Mouse (Mus musculus) C2C12 (cell line): Measurements from ENCODE around the gene Spon1. TPM values are rescaled to one million over a fixed set of nuclear protein-coding genes. Genes with fewer than 3 reads are reported as not detected.

ENCODE experiments used
- H3K27me3 ChIP-seq: one replicate; pipeline ENCODE4 v1.6.1; 2011; ENCODE audit not compliant: control insufficient read depth, insufficient read depth, insufficient read length
- H3K36me3 ChIP-seq: one replicate; pipeline ENCODE4 v1.6.1; 2011; ENCODE audit not compliant: control insufficient read depth, insufficient read depth
- H3K4me3 ChIP-seq: one replicate; pipeline ENCODE4 v1.5.1; 2011; ENCODE audit warnings: mild to moderate bottlenecking, control low read depth; ENCODE audit not compliant: poor library complexity, insufficient read depth, severe bottlenecking
- H3K79me2 ChIP-seq: one replicate; pipeline ENCODE4 v1.6.1; 2011; ENCODE audit not compliant: control insufficient read depth, insufficient read depth
- H3K79me3 ChIP-seq: one replicate; pipeline ENCODE4 v1.6.1; 2011; ENCODE audit warnings: low read depth, control low read depth
- H3ac ChIP-seq: one replicate; pipeline ENCODE3; 2011; ENCODE audit warnings: low read depth; ENCODE audit not compliant: control insufficient read depth, insufficient read length
- CEBPB ChIP-seq: IDR thresholded peaks from one replicate; pipeline ENCODE4 v1.6.1; 2011; ENCODE audit warnings: low read depth, mild to moderate bottlenecking, control low read depth, moderate library complexity
- CTCF ChIP-seq: IDR thresholded peaks from one replicate; pipeline ENCODE4 v1.5.1; 2011; ENCODE audit not compliant: control insufficient read depth, insufficient read depth, insufficient read length
- FOSL1 ChIP-seq: IDR thresholded peaks from one replicate; pipeline ENCODE4 v1.8.0; 2011; ENCODE audit warnings: mild to moderate bottlenecking, low read length; ENCODE audit not compliant: poor library complexity, insufficient read depth, severe bottlenecking
- MAX ChIP-seq: IDR thresholded peaks from one replicate; pipeline ENCODE4 v1.6.1; 2011; ENCODE audit warnings: mild to moderate bottlenecking, control low read depth
- MYOD1 ChIP-seq: IDR thresholded peaks from one replicate; pipeline ENCODE4 v1.6.1; 2011; ENCODE audit warnings: low read depth; ENCODE audit not compliant: control insufficient read depth, insufficient read length
- MYOG ChIP-seq: IDR thresholded peaks from one replicate; pipeline ENCODE4 v1.6.1; 2011; ENCODE audit not compliant: control insufficient read depth, insufficient read length; ENCODE audit errors: extremely low read depth
- USF1 ChIP-seq: IDR thresholded peaks from one replicate; pipeline ENCODE4 v1.6.1; 2011; ENCODE audit warnings: low read depth, mild to moderate bottlenecking, control low read depth, moderate library complexity
- polyA plus RNA-seq: library from polyadenylated mRNA; unstranded; fragments of >200 nt; fragmentation: generic; extraction: Trizol; gene quantifications from one replicate; pipeline ENCODE4 v1.2.1, GENCODE M21; 2012; ENCODE audit warnings: missing spikeins

Spon1 gene
- polyA plus RNA-seq, 1 experiment, result 0.06 TPM

GRCm38 (mm10) chr7:113859480-113859881 lies 93.7 kb downstream of the Spon1 start:
- Histone ChIP-seq H3ac (no peak overlapping the region), H3K27me3 (no peaks in the 10 kb centered on the region), H3K79me2 (no peaks in the 10 kb centered on the region), H3K79me3 (no peaks in the 10 kb centered on the region), H3K4me3 (no peak overlapping the region), H3K36me3 (no peaks in the 10 kb centered on the region)
- TF ChIP-seq MYOG (no peak), FOSL1 (no peak), CEBPB (no peak), MAX (no peak)

GRCm38 (mm10) chr7:113861964-113862363 lies 96.2 kb downstream of the Spon1 start:
- Histone ChIP-seq H3K79me3 (no peaks in the 10 kb centered on the region), H3ac (no peak overlapping the region), H3K79me2 (no peaks in the 10 kb centered on the region), H3K36me3 (no peaks in the 10 kb centered on the region), H3K27me3 (no peaks in the 10 kb centered on the region), H3K4me3 (no peak overlapping the region)
- TF ChIP-seq MAX, result no peak
- TF ChIP-seq MYOG, result no peak
- no peak for TF ChIP-seq CEBPB
- TF ChIP-seq MYOD1, result no peak

DNA sequence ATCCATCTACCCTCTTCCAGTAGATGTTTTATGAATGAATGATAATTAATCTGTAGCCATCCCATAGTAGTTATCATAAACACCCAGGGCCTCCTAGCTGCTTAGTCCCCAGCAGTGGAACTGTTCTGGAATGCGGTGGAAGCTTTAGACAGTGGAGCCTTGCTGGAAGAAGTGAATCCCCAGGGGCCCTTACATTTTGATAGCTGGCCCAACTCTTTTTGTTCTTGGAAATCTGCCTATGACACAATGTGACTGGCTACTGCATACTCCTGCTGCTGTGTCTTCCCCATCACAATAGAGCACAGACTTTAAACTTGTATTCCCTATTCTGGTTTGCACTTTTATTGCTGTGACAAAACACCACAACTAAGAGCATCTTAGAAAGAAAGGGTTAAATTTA lies 107.0 kb downstream of the Spon1 start:
- TF ChIP-seq CEBPB (no peak), FOSL1 (no peak), CTCF (no peak), MAX (no peak), USF1 (no peak), MYOD1 (no peak), MYOG (no peak)
- Histone ChIP-seq H3ac (no peak overlapping the region), H3K4me3 (no peak overlapping the region), H3K79me2 (no peaks in the 10 kb centered on the region), H3K36me3 (no peaks in the 10 kb centered on the region), H3K27me3 (no peaks in the 10 kb centered on the region), H3K79me3 (no peaks in the 10 kb centered on the region)

DNA sequence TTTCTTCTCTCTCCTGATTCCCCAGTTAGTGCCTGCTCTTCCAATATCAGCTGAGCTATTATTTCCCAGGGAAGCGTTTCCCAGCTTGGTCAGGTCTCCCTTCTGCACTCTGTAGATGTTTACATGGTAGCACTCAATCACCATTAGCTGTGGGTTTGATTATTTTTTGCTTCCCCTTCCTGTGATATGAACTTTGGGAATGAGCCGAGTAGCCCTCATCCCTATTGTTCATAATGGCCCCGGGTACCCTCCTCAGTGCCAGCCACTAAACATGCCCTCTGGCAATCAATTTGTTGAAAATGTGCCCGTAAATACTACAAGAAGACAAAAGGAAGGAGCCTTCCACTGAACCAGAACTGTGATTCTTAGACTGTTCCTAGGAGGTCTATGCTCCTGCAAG lies 111.7 kb downstream of the Spon1 start:
- TF ChIP-seq USF1 (no peak), MAX (no peak), CEBPB (no peak), FOSL1 (no peak), MYOD1 (no peak)

DNA sequence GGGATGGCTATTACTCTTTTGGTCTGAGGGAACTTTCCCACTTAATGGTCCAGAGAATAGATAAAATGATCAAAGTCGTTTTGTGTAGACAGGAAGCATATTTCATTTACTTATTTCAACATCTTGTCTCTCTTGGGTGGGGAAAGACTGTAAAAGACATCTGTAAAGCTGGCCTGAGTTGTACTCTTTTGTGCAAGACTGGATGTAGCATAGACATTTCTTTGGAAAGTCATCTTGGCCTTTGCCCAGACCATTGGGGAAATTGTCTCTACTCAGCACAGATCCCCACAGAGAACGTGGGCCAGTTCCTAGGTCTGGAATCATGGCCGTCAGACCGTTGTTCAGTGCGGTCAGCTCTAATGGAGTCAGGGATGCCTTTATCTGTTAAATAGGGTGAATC lies 112.1 kb downstream of the Spon1 start:
- TF ChIP-seq MAX, result no peak
- no peak for TF ChIP-seq CEBPB
- TF ChIP-seq MYOG, result no peak
- TF ChIP-seq FOSL1, result no peak
- no peak for TF ChIP-seq CTCF
- no peak for TF ChIP-seq MYOD1
- TF ChIP-seq USF1, result no peak
- Histone ChIP-seq H3ac (no peak overlapping the region), H3K79me3 (no peaks in the 10 kb centered on the region), H3K36me3 (no peaks in the 10 kb centered on the region), H3K27me3 (no peaks in the 10 kb centered on the region), H3K4me3 (no peak overlapping the region), H3K79me2 (no peaks in the 10 kb centered on the region)

More for the DNA sequence above, 111.7 kb downstream of the Spon1 start:
- Histone ChIP-seq H3K36me3 (no peaks in the 10 kb centered on the region), H3K27me3 (no peaks in the 10 kb centered on the region), H3K79me2 (no peaks in the 10 kb centered on the region), H3K4me3 (no peak overlapping the region), H3ac (no peak overlapping the region), H3K79me3 (no peaks in the 10 kb centered on the region)

DNA sequence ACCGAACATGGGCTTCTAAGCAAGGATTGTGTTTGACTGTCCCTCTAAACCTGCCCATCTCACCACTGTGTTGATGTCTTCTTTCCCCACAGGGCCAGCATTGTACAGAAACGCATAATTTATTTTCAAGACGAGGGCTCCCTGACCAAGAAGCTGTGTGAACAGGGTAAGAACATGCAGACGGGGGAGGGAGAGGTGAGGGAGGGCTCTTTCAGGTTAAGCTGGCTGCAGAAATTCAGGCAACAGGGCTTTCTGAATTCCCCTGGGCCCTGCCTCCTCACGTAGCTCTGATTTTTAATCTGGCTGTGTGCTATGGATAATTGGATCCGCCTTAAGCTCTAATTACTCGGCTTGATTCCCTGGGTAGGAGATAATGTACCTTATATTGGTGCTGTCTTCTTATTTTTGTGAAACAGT lies 113.3 kb downstream of the Spon1 start:
- no peaks in the 10 kb centered on the region for H3K79me2 ChIP-seq

More for the DNA sequence above, 113.3 kb downstream of the Spon1 start:
- Histone ChIP-seq H3ac (no peak overlapping the region), H3K36me3 (no peaks in the 10 kb centered on the region), H3K79me3 (no peaks in the 10 kb centered on the region), H3K4me3 (no peak overlapping the region), H3K27me3 (no peaks in the 10 kb centered on the region)
- TF ChIP-seq FOSL1, result no peak
- TF ChIP-seq USF1, result no peak
- TF ChIP-seq MYOG, result no peak
- TF ChIP-seq CTCF, result no peak
- TF ChIP-seq CEBPB, result no peak
- no peak for TF ChIP-seq MAX
- TF ChIP-seq MYOD1, result no peak
